Mouse (Mus musculus) limb, embryonic 14.5 days (tissue): ENCODE data around the gene Ccdc194. TPM values are rescaled to one million over a fixed set of nuclear protein-coding genes. Genes with fewer than 3 reads are reported as not detected.

Source experiments
- ATAC-seq: fragments of 200-750 bp; cut with Nextera tagmentation; 2 replicates; pipeline ENCODE4 v1.8.0; 2017; ENCODE audit warnings: low read depth, moderate number of reproducible peaks, moderate TSS enrichment; ENCODE audit not compliant: low FRiP score
- DNase-seq: peaks from one replicate; pipeline ENCODE4 v3.0.0-alpha.2; 2015; ENCODE audit warnings: low spot score
- H3K27ac ChIP-seq: fragments of 300-500 bp; sonication (generic); replicated peaks from 2 replicates; pipeline ENCODE4 v1.5.1; 2014; ENCODE audit warnings: low read depth, mild to moderate bottlenecking, low read length, moderate library complexity, mixed read lengths
- H3K27me3 ChIP-seq: fragments of 300-500 bp; sonication (generic); 2 replicates; pipeline ENCODE4 v1.6.1; 2014; ENCODE audit warnings: low read length, mixed read lengths; ENCODE audit not compliant: control insufficient read depth, insufficient read depth
- H3K36me3 ChIP-seq: fragments of 300-500 bp; sonication (generic); 2 replicates; pipeline ENCODE4 v1.6.1; 2014; ENCODE audit warnings: mild to moderate bottlenecking, low read length, moderate library complexity, mixed read lengths; ENCODE audit not compliant: control insufficient read depth, insufficient read depth
- H3K4me1 ChIP-seq: fragments of 300-500 bp; sonication (generic); 2 replicates; pipeline ENCODE4 v1.6.1; 2014; ENCODE audit warnings: antibody characterized with exemption, low read length, mixed read lengths; ENCODE audit not compliant: control insufficient read depth, insufficient read depth
- H3K4me2 ChIP-seq: fragments of 300-500 bp; sonication (generic); replicated peaks from 2 replicates; pipeline ENCODE4 v1.6.1; 2014; ENCODE audit warnings: low read depth, mild to moderate bottlenecking, low read length, moderate library complexity; ENCODE audit not compliant: severe bottlenecking
- H3K4me3 ChIP-seq: fragments of 300-500 bp; sonication (generic); replicated peaks from 2 replicates; pipeline ENCODE4 v1.5.1; 2014; ENCODE audit warnings: low read length
- H3K9ac ChIP-seq: fragments of 300-500 bp; sonication (generic); 2 replicates; pipeline ENCODE4 v1.6.1; 2014; ENCODE audit warnings: mild to moderate bottlenecking, low read depth, low read length, moderate library complexity; ENCODE audit not compliant: severe bottlenecking
- H3K9me3 ChIP-seq: fragments of 300-500 bp; sonication (generic); 2 replicates; pipeline ENCODE4 v1.6.1; 2016; ENCODE audit warnings: low read length; ENCODE audit not compliant: control insufficient read depth
- POLR2A ChIP-seq: fragments of 200-500 bp; IDR thresholded peaks from 2 replicates; pipeline ENCODE4 v1.8.0; 2012; ENCODE audit warnings: inconsistent platforms, mild to moderate bottlenecking, moderate library complexity, borderline replicate concordance; ENCODE audit not compliant: insufficient read depth, insufficient read length; ENCODE audit errors: extremely low read depth
- WGBS: fragments of 180-500 bp; shearing (Covaris S2); extraction: QIAGEN DNeasy Blood & Tissue Kit; methylation state at CpG from one replicate; pipeline ENCODE4 v1.1.7; 2014; 5-methylcytosine and 5-hydroxymethylcytosine counted together
- polyA plus RNA-seq, 2 experiments: library from polyadenylated mRNA; depleted of rRNA in 1 of 2; stranded (reverse) in 1 of 2; unstranded in 1 of 2; fragments of >200 nt; fragmentation: Nextera tagmentation in 1 of 2; extraction: Ambion mirVana in 1 of 2; gene quantifications; 2 replicates each; pipeline versions ENCODE4 v1.2.1 to v1.2.3; 2012 to 2014

Ccdc194 gene
- polyA plus RNA-seq, 2 experiments: 1.2 to 1.6 TPM

GRCm38 (mm10) chr8:71566501-71566900 lies 41.0 kb upstream of the Ccdc194 start, which contains the start of gene Nxnl1:
Nxnl1 (minus strand) TSS chr8:71566601.
- WGBS: 70% methylated on average over 3 of the region's 3 CpGs
- no peak within 1 kb of the TSS for H3K9ac ChIP-seq
- no peak within 1 kb of the TSS for H3K4me3 ChIP-seq
- ATAC-seq (no peak), DNase-seq (no peak)
- H3K9me3 ChIP-seq: peaks cover 4% of the 10 kb centered on the region
- no peak for TF ChIP-seq POLR2A
- no peaks in the 10 kb centered on the region for H3K36me3 ChIP-seq
- peaks cover 23% of the 10 kb centered on the region for H3K4me1 ChIP-seq
- no peak within 1 kb of the TSS for H3K4me2 ChIP-seq
- no peak within 1 kb of the TSS for H3K27ac ChIP-seq
- peaks cover 34% of the 10 kb centered on the region for H3K27me3 ChIP-seq

GRCm38 (mm10) chr8:71563992-71564391 lies 38.5 kb upstream of the Ccdc194 start:
- WGBS: 84% methylated on average over 4 of the region's 4 CpGs
- H3K27me3 ChIP-seq: peaks cover 58% of the 10 kb centered on the region

GRCm38 (mm10) chr8:71562751-71563150 lies 37.2 kb upstream of the Ccdc194 start:
- peaks cover 4% of the 10 kb centered on the region for H3K9me3 ChIP-seq

More at GRCm38 (mm10) chr8:71563992-71564391, 38.5 kb upstream of the Ccdc194 start:
- Histone ChIP-seq H3K9ac (no peak overlapping the region), H3K4me1 (peaks cover 9% of the 10 kb centered on the region), H3K27ac (no peak overlapping the region), H3K36me3 (no peaks in the 10 kb centered on the region), H3K4me3 (no peak overlapping the region), H3K9me3 (peaks cover 4% of the 10 kb centered on the region), H3K4me2 (no peak overlapping the region)
- DNase-seq (no peak), ATAC-seq (no peak)
- TF ChIP-seq POLR2A: no peak

GRCm38 (mm10) chr8:71561401-71561800 lies 35.9 kb upstream of the Ccdc194 start:
- ATAC-seq: no peak; the same call in 1 of the 2 replicates
- H3K36me3 ChIP-seq: no peaks in the 10 kb centered on the region

More at GRCm38 (mm10) chr8:71562751-71563150, 37.2 kb upstream of the Ccdc194 start:
- WGBS: under 1% methylated on average over 31 of the region's 33 CpGs
- no peak overlapping the region for H3K27ac ChIP-seq
- peaks cover 63% of the 10 kb centered on the region for H3K27me3 ChIP-seq
- H3K4me1 ChIP-seq: peaks cover 6% of the 10 kb centered on the region
- H3K4me2 ChIP-seq: peak overlapping the region; percentile 45
- ATAC-seq (no peak), DNase-seq (peak; percentile 30)
- H3K36me3 ChIP-seq: no peaks in the 10 kb centered on the region
- H3K9ac ChIP-seq: no peak overlapping the region
- no peak for TF ChIP-seq POLR2A
- peak overlapping the region; percentile 23 for H3K4me3 ChIP-seq

GRCm38 (mm10) chr8:71560765-71561164 lies 35.3 kb upstream of the Ccdc194 start:
- Histone ChIP-seq H3K4me2 (no peak overlapping the region), H3K36me3 (no peaks in the 10 kb centered on the region), H3K9me3 (peaks cover 4% of the 10 kb centered on the region), H3K4me1 (peaks cover 6% of the 10 kb centered on the region), H3K9ac (no peak overlapping the region), H3K27me3 (peaks cover 78% of the 10 kb centered on the region), H3K27ac (no peak overlapping the region), H3K4me3 (no peak overlapping the region)
- ATAC-seq (no peak), DNase-seq (no peak)
- no peak for TF ChIP-seq POLR2A
- 88% methylated on average over 5 of the region's 5 CpGs for WGBS

More at GRCm38 (mm10) chr8:71561401-71561800, 35.9 kb upstream of the Ccdc194 start:
- Histone ChIP-seq H3K9ac (no peak overlapping the region), H3K4me3 (no peak overlapping the region), H3K4me2 (no peak overlapping the region), H3K27me3 (peaks cover 73% of the 10 kb centered on the region), H3K9me3 (peaks cover 4% of the 10 kb centered on the region), H3K4me1 (peaks cover 6% of the 10 kb centered on the region), H3K27ac (no peak overlapping the region)
- TF ChIP-seq POLR2A: no peak
- 4% methylated on average over 15 of the region's 15 CpGs for WGBS
- peak; percentile 64 for DNase-seq
